Mouse (Mus musculus): ENCODE data around the gene Kl. TPM values are rescaled to one million over a fixed set of nuclear protein-coding genes. Genes with fewer than 3 reads are reported as not detected.
A peak's percentile ranks its signal among the peaks of the same experiment; 100 is the strongest.

Kl gene
- polyA plus RNA-seq, 1 experiment from 2014 or later: 0.03 TPM

DNA sequence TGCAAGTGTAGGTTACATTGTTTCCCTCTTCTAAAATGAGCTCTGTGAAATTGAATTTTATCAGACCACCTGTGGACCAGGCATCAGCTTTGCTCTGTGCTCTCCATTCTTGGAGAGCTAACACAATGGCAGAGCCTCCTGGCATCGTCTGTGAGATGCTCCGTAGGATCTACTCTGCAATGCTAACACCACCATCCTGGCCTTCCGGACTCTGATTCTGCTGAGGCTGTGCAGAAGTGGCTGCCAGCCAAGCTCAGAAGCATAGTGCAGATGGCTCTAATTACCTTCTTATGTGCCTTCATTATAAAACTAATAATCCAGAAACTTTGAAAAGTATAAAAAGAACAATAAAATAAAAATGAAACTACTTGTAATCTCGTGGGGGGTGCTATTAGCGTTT, 16.2 kb upstream of the Kl start:
- H3K4me1 ChIP-seq (replicated peaks): no peaks in the 10 kb centered on the region
- H3K27me3 ChIP-seq (replicated peaks): no peaks in the 10 kb centered on the region
- WGBS: 43% methylated on average over 5 of the region's 5 CpGs
- no peaks in the 10 kb centered on the region for H3K36me3 ChIP-seq
- no peaks in the 10 kb centered on the region for H3K9me3 ChIP-seq
- no peak overlapping the region for H3K4me2 ChIP-seq (replicated peaks)
- H3K9ac ChIP-seq: no peak overlapping the region
- no peak overlapping the region for H3K27ac ChIP-seq
- H3K4me3 ChIP-seq (replicated peaks): no peak overlapping the region
- ATAC-seq: no peak

DNA sequence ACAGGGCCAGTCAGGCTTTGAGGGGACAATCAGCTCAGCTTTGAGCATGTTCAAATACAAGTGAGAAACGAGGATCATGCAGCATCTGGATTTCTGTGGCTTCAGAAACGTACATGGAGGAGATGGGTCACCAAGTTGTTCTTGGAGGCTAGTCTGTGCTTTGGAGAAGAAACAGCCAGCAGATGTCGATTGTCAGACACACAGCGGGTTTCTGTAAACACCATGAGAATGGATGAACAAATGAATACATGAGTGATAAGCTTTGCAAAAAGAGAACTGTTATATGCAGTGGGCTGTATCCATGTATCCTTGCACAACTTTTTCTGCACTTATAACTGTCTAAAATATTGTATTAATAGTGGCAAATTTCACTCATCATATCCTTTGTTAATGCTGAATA, 15.6 kb upstream of the Kl start:
- Histone ChIP-seq H3K27me3 (replicated peaks) (no peaks in the 10 kb centered on the region), H3K9ac (no peak overlapping the region), H3K4me2 (replicated peaks) (no peak overlapping the region), H3K9me3 (no peaks in the 10 kb centered on the region), H3K4me3 (replicated peaks) (no peak overlapping the region), H3K36me3 (no peaks in the 10 kb centered on the region), H3K4me1 (replicated peaks) (no peaks in the 10 kb centered on the region), H3K27ac (no peak overlapping the region)
- no peak for ATAC-seq
- 46% methylated on average over 4 of the region's 4 CpGs for WGBS

DNA sequence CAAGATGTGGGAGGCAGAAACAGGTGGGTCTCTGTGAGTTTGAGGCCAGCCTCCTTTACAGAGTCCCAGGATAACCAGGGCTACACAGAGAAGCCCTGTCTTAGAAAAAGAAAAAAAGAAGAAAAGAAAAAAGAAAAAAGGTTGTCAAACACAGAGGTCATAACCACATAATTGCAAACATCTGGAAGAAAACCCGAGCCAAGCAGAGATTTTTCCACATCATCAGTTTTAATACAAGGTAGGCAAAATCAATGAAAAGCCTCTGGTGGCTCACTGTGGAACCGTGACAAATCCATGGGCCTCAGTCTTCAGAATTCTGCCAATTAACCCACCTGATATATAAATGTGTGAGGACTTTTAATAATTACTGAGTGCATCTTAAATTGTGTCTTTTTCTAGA, 14.9 kb upstream of the Kl start:
- no peaks in the 10 kb centered on the region for H3K9me3 ChIP-seq
- H3K4me1 ChIP-seq (replicated peaks): no peaks in the 10 kb centered on the region
- H3K4me2 ChIP-seq (replicated peaks): no peak overlapping the region
- no peak overlapping the region for H3K27ac ChIP-seq
- H3K27me3 ChIP-seq (replicated peaks): no peaks in the 10 kb centered on the region
- H3K36me3 ChIP-seq: no peaks in the 10 kb centered on the region
- no peak for ATAC-seq
- H3K9ac ChIP-seq: no peak overlapping the region
- no peak overlapping the region for H3K4me3 ChIP-seq (replicated peaks)
- WGBS: 63% methylated on average over 2 of the region's 2 CpGs

- no peak for ATAC-seq
- no peak overlapping the region for H3K4me2 ChIP-seq (replicated peaks)
- no peak overlapping the region for H3K27ac ChIP-seq
- H3K36me3 ChIP-seq: no peaks in the 10 kb centered on the region
- no peaks in the 10 kb centered on the region for H3K4me1 ChIP-seq (replicated peaks)
- 98% methylated on average over 2 of the region's 2 CpGs for WGBS
- no peaks in the 10 kb centered on the region for H3K9me3 ChIP-seq
- H3K4me3 ChIP-seq (replicated peaks): no peak overlapping the region
- no peaks in the 10 kb centered on the region for H3K27me3 ChIP-seq (replicated peaks)
- H3K9ac ChIP-seq: no peak overlapping the region
Observed at GRCm38 (mm10) chr5:150945576-150945975, 6.8 kb upstream of the Kl start.

DNA sequence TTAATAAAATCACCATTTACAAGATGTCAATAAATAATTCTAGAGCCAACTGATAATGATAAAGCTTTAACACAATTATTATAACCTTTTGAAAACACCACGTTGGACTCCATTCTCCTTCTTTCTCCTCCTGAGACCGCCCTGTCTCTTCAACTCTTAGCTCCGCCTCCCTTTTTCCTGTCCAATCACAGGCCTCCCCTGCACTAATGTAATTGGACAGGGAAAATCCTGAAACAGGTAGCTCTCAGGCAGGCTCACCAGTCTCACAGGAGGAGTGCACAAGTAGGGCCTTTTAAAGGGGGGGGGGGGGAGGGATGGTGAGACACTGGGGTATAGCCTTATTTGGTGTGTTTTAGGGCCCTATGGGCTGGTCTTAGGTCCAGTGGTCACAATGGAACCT, 3.3 kb upstream of the Kl start:
- no peak for ATAC-seq

DNA sequence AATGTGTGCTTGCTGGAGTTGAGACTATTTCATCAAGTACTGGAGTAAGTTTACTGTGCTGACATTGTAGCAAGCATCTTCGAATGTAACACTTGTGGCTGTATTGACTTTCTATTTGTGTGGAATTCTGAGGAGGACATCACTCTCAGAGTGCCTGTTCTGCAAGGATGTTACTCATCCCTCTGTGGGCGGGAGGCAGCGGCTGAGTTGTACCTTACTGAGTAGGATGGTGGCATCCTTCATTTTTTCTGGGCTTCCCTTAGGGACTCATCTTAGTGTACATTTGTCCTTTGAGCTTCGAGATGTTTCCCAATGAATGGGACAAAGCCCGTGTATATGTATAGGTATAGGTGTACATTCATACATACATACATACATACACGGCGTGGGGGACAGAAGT, 1.1 kb upstream of the Kl start:
- ATAC-seq: no peak
- Histone ChIP-seq H3K36me3 (no peaks in the 10 kb centered on the region), H3K9ac (no peak overlapping the region), H3K4me3 (replicated peaks) (no peak overlapping the region), H3K4me1 (replicated peaks) (peaks cover 11% of the 10 kb centered on the region), H3K9me3 (no peaks in the 10 kb centered on the region), H3K4me2 (replicated peaks) (no peak overlapping the region), H3K27ac (no peak overlapping the region), H3K27me3 (replicated peaks) (peaks cover 24% of the 10 kb centered on the region)
- 88% methylated on average over 7 of the region's 7 CpGs for WGBS

More for the DNA sequence above, 3.3 kb upstream of the Kl start:
- 86% methylated on average over 3 of the region's 3 CpGs for WGBS
- H3K4me2 ChIP-seq (replicated peaks): no peak overlapping the region
- H3K4me1 ChIP-seq (replicated peaks): peaks cover 11% of the 10 kb centered on the region
- peaks cover 24% of the 10 kb centered on the region for H3K27me3 ChIP-seq (replicated peaks)
- no peak overlapping the region for H3K27ac ChIP-seq
- H3K9me3 ChIP-seq: no peaks in the 10 kb centered on the region
- no peaks in the 10 kb centered on the region for H3K36me3 ChIP-seq
- H3K4me3 ChIP-seq (replicated peaks): no peak overlapping the region
- no peak overlapping the region for H3K9ac ChIP-seq

GRCm38 (mm10) chr5:150952669-150953521, 488 bp downstream of the Kl start:
- 2% methylated on average over 77 of the region's 89 CpGs for WGBS
- no peaks in the 10 kb centered on the region for H3K9me3 ChIP-seq
- H3K4me2 ChIP-seq (replicated peaks): peak overlapping the region; percentile 93
- peak overlapping the region; percentile 45 for H3K4me3 ChIP-seq (replicated peaks)
- H3K36me3 ChIP-seq: no peaks in the 10 kb centered on the region
- peak; percentile 83 for ATAC-seq
- H3K27me3 ChIP-seq (replicated peaks): peaks cover 24% of the 10 kb centered on the region
- H3K27ac ChIP-seq: no peak overlapping the region
- H3K4me1 ChIP-seq (replicated peaks): peaks cover 11% of the 10 kb centered on the region
- H3K9ac ChIP-seq: peak overlapping the region; percentile 13

- Histone ChIP-seq H3K4me3 (replicated peaks) (no peak overlapping the region), H3K9ac (no peak overlapping the region), H3K4me1 (replicated peaks) (peaks cover 11% of the 10 kb centered on the region), H3K9me3 (no peaks in the 10 kb centered on the region), H3K27me3 (replicated peaks) (peaks cover 24% of the 10 kb centered on the region), H3K27ac (no peak overlapping the region), H3K4me2 (replicated peaks) (no peak overlapping the region), H3K36me3 (no peaks in the 10 kb centered on the region)
- no peak for ATAC-seq
- WGBS: 85% methylated on average over 9 of the region's 9 CpGs
Observed at GRCm38 (mm10) chr5:150954791-150955190, 2.4 kb downstream of the Kl start.

DNA sequence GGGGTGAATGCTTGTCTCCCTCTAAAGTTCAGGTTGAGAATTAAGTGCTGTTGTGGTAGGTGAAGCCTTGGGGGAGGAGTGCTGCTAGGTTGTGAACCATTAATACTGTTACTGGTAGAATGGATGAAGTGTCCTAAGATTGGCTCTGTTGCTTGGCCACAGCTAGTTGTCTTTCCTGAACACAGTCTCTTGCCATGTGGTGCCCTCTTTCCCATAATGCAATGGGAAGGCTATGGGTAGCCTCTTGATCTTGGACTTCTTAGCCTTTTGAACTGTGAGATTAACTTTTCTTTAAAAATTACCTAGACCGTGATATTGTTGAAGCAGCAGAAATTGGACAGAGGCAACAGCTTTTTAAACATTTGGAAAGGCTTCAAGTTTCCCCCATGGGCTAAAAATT, 7.5 kb downstream of the Kl start:
- no peak for ATAC-seq
- no peaks in the 10 kb centered on the region for H3K4me1 ChIP-seq (replicated peaks)

GRCm38 (mm10) chr5:150961615-150962014, 9.2 kb downstream of the Kl start:
- H3K4me3 ChIP-seq (replicated peaks): no peak overlapping the region
- H3K9me3 ChIP-seq: no peaks in the 10 kb centered on the region
- H3K27me3 ChIP-seq (replicated peaks): no peaks in the 10 kb centered on the region
- H3K4me2 ChIP-seq (replicated peaks): no peak overlapping the region
- H3K9ac ChIP-seq: no peak overlapping the region
- ATAC-seq: no peak
- no peaks in the 10 kb centered on the region for H3K36me3 ChIP-seq
- H3K27ac ChIP-seq: no peak overlapping the region
- no peaks in the 10 kb centered on the region for H3K4me1 ChIP-seq (replicated peaks)
- 93% methylated on average over 1 of the region's 1 CpGs for WGBS

More for the DNA sequence above, 7.5 kb downstream of the Kl start:
- Histone ChIP-seq H3K27me3 (replicated peaks) (no peaks in the 10 kb centered on the region), H3K9ac (no peak overlapping the region), H3K4me2 (replicated peaks) (no peak overlapping the region), H3K27ac (no peak overlapping the region), H3K36me3 (no peaks in the 10 kb centered on the region), H3K4me3 (replicated peaks) (no peak overlapping the region), H3K9me3 (no peaks in the 10 kb centered on the region)
- 71% methylated on average over 1 of the region's 1 CpGs for WGBS

DNA sequence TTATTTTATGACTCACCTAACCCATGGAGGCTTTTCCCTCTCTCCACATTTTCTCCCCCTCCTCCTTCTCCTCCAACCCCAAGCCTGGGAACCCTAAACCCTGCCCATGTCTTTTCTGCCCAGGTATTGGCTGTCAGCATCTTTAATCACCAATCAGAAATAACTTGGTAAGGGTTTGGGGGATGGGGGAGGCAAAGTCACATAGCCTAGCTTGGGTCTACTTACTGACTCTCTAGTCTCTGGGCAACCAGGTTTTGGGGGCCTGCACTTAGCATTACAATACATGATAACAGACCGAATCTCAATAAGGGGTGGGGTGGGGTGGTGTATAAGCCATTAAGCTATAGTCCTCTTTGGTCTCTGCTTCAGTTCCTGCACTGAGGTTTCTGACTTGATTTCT, 10.3 kb downstream of the Kl start:
- no peaks in the 10 kb centered on the region for H3K36me3 ChIP-seq
- no peak for ATAC-seq
- no peaks in the 10 kb centered on the region for H3K9me3 ChIP-seq
- H3K4me2 ChIP-seq (replicated peaks): no peak overlapping the region
- WGBS: 82% methylated on average over 1 of the region's 1 CpGs
- no peaks in the 10 kb centered on the region for H3K4me1 ChIP-seq (replicated peaks)
- H3K4me3 ChIP-seq (replicated peaks): no peak overlapping the region
- no peak overlapping the region for H3K27ac ChIP-seq
- no peaks in the 10 kb centered on the region for H3K27me3 ChIP-seq (replicated peaks)
- no peak overlapping the region for H3K9ac ChIP-seq

GRCm38 (mm10) chr5:150967925-150968324, 15.5 kb downstream of the Kl start:
- no peaks in the 10 kb centered on the region for H3K4me1 ChIP-seq (replicated peaks)
- H3K27me3 ChIP-seq (replicated peaks): no peaks in the 10 kb centered on the region
- no peak overlapping the region for H3K27ac ChIP-seq
- no peaks in the 10 kb centered on the region for H3K9me3 ChIP-seq
- 96% methylated on average over 2 of the region's 2 CpGs for WGBS
- no peak for ATAC-seq
- H3K9ac ChIP-seq: no peak overlapping the region
- no peak overlapping the region for H3K4me3 ChIP-seq (replicated peaks)
- no peaks in the 10 kb centered on the region for H3K36me3 ChIP-seq
- no peak overlapping the region for H3K4me2 ChIP-seq (replicated peaks)

- no peak overlapping the region for H3K4me3 ChIP-seq (replicated peaks)
- no peaks in the 10 kb centered on the region for H3K27me3 ChIP-seq (replicated peaks)
- ATAC-seq: no peak
- H3K4me1 ChIP-seq (replicated peaks): no peaks in the 10 kb centered on the region
- H3K27ac ChIP-seq: no peak overlapping the region
- H3K9ac ChIP-seq: no peak overlapping the region
- H3K36me3 ChIP-seq: no peaks in the 10 kb centered on the region
- no peak overlapping the region for H3K4me2 ChIP-seq (replicated peaks)
- WGBS: 33% methylated on average over 3 of the region's 3 CpGs
- H3K9me3 ChIP-seq: no peaks in the 10 kb centered on the region
Observed at GRCm38 (mm10) chr5:150970551-150970950, 18.1 kb downstream of the Kl start.

Measured in intestine, embryonic 15.5 days (tissue).